Mouse (Mus musculus) spleen, embryonic (tissue): Measurements from ENCODE around the gene Tspan31.

ENCODE experiments used
- CTCF ChIA-PET: fragments of 350-600 bp; sonication (Branson Sonifier 250); formaldehyde crosslinking; loops from one replicate; lab custom pipeline; 2022; lab: Charles Lee

Tspan31 gene

DNA sequence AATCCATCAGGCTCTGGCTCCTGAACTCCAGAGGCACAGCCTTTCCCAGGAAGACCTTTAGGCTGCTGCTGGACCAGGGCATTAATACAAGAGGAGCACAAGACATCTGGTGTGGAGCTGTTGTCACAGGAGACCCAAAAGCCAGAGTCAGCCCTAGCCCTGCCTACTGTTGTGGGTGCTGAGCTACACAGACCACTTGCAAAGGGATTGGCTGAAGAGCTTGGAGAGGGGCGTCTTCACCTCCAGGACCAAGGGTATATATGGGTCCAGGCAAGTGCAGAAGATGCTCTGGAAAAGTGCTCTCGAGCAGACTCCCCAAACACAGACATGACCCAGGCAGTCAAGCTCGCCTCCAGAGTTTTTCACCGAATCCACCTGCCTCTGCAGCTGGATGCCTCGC lies 22.1 kb downstream of the Tspan31 start, which contains the start of gene Cyp27b1:
Cyp27b1 (plus strand) TSS at position 297 of the 400 bp plus-strand sequence.
- CTCF ChIA-PET, result no interaction called here

DNA sequence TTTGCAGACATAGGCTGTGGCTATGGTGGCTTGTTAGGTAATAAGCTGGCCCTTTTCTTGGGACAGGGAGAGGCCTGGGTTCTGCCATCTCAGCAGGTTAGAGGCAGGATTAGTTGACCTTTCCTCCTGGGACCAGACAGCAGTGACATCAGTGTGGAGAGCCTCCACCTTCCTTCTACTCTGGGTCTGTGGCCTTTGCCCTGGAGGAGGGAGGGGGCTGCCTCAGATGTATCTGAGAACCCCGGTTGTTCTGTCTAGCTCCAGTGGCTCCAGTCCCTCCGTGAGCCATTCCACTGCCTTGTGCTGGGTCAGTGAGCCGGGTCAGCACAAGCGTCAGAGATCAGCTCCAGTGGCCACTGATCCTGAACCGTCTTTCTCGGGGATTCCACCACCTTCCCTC lies 26.9 kb downstream of the Tspan31 start:
- CTCF ChIA-PET, result no interaction called here

DNA sequence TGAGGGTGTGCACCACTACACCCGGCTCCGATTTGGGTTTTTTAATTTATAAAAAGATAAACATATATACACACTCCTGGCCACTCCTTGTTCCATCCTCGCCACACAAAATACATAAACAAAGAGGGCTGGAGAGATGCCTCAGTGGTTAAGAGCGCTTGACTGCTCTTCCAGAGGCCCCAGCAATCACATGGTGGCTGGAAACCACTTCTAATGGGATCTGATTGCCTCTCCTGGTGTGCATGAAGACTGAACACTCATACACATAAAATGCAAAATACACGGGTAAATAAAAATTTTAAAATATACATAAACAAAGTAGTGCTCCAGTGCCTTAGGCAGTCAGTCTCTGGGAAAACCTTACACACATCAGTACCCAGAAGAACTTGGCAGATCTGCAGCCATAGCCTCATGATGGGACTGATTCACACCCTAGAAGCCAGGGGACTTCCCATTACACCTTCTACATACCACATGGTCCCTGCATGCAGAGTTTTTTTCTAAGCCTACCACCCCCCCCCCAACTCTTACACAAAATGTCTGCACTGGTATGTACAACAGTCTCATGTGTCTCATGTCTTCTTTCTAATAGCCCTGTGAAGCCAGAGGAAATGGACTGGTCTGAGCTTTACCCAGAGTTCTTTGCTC lies 27.5 kb downstream of the Tspan31 start:
- CTCF ChIA-PET, result no interaction called here

DNA sequence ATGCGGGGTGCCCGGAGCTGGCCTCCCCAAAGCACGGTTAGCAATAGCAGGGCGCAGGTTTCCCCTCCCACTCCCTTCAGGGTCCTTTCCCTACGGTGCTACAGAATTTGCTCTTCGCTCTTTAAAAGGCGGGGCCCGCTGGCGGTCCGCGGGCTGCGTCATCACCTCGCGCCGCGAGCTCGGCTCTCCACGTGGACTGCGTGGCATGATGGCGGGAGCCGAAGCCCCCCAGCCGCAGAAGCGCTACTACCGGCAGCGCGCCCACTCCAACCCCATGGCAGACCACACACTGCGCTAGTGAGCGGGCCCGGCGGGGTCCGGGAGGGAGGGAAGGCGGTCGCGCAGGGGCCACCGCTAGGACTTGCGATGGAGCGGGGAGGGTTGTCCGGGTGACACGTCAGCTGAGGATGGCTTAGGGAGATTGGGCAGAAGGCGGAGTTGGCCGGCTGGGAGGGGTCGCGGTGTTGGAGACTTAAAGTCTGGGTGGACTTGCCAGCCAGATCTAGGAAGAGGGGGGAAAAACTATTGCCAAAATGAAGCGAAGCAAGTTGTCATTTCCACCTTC lies 28.2 kb downstream of the Tspan31 start:
- CTCF ChIA-PET, result no interaction called here

DNA sequence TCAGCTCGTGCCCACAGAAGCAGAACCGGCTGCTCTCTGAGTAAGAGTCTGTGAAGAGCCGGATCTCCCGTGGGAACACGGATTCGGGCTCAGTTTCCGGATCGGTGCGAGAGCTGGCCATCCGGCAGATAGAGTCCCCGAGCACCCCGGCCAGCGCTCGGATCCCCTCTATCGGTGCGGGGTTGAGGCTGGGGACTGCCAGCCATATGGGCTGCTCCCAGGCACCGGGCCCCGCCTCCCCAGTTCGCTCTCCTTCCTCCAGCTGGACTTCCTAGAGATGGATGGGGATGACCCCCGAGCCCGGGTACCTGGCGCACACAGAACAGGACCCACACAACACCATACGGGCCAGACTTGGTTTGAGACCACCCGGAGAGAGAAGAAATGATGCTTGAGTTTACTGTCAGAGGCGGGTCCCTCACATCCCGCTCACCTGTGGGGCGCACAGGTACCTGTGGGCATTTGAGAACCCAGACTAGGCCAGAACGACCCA lies 28.7 kb downstream of the Tspan31 start, which contains the start of the genes Mettl1 and Eef1akmt3:
Mettl1 (plus strand) TSS at position 141 of the 493 bp plus-strand sequence.
Eef1akmt3 (minus strand) TSS at position 240 of the 493 bp plus-strand sequence.
- CTCF ChIA-PET, result interaction anchor here (0.7 kb wide), 1 partner anchor 66 kb away, joined by 6 read pairs; no protein-coding TSS in a partner anchor

DNA sequence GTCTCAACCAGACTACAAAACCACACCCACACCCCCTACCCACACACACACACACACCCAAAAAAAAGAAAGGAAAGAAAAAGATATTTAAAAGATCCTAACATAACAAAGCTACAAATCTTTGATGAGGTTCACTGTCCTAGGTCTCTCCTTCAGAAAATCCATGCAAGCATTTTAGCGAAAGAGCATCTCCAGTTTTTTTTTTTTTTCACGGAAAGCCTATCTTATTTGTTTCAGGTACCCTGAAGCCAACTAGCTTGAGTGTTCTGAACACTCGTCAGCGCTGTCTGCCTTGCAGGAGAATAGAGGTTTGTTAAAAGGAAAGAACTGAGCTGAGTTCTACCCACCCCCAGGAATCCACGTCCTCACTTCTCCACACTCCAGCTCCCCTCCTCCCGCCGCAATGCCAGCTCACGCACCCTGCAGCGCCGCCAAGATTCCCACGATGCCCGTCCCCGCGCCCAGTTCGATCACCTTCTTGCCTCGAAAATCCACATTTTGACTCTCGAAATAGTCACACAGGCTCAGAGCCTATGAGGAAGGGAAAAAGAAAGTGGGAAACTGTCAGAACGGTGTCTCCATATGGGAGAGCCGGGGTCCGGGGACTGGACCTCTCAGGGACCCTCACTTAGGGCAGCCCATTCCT lies 29.4 kb downstream of the Tspan31 start:
- CTCF ChIA-PET, result interaction anchor here (0.5 to 0.7 kb wide), 3 partner anchors 34 to 1871 kb away, joined by 4 to 6 read pairs (median 5); no protein-coding TSS in a partner anchor

DNA sequence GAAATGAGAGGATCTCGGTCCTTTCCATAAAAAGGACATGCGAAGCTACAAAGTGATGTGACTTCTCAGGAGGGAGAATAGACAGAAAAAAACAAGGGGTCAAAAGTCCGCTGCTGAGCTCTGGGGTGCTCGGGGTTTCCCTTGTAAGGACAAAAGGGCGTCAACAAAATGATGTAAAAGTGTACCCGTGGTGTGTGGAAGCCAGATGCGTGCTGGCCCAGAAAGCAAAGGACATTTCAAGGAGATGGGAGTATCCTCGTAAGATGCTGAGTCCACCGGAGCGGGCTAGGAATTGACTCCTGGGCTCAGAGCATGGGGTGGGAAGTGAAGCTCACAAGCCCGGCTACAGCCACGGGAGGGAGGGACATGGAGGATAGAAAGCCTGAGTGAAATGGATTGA lies 32.4 kb downstream of the Tspan31 start:
- CTCF ChIA-PET, result interaction anchor here (0.7 kb wide), 1 partner anchor 8 kb away, joined by 34 read pairs; no protein-coding TSS in a partner anchor

DNA sequence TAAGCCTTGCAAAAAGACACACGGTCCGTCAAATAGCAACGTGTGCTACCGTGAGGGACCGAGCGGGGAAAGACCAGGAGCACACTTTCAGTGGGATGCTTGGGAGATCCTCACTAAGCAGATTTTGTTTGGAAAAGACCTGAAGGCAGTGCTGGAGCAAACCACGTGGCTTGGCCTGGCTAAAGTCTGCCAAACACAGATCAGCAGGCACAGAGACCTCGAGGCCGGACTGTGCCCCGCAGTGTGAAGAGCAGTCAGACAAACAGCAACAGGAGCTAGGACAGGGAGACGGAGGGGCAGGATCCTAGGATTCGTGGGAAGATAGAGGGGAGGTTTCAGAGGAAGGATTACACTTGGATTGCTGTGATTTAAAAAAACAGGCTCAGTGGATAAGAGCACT lies 33.8 kb downstream of the Tspan31 start:
- CTCF ChIA-PET, result no interaction called here

DNA sequence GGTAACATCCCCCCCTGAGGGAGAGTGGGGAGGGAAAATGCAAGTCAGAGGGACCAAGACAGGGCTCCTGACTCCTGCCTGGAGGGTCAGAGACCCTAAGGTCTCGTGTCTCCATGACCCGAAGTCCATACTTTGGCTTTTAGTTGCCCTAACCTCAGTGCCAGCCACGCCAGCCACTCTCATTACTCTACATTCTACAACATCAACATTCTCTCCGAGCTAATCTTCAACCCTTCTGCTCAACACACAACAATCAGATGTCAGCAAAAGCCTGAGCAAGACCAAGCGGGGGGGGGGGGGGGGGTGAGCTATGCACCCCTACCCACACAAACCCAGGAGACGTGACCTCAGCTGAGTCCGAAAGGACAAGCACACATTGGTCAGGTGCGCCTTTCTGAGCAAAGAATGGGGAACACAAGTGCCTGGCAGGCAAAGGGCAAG lies 36.7 kb downstream of the Tspan31 start:
- CTCF ChIA-PET, result no interaction called here

DNA sequence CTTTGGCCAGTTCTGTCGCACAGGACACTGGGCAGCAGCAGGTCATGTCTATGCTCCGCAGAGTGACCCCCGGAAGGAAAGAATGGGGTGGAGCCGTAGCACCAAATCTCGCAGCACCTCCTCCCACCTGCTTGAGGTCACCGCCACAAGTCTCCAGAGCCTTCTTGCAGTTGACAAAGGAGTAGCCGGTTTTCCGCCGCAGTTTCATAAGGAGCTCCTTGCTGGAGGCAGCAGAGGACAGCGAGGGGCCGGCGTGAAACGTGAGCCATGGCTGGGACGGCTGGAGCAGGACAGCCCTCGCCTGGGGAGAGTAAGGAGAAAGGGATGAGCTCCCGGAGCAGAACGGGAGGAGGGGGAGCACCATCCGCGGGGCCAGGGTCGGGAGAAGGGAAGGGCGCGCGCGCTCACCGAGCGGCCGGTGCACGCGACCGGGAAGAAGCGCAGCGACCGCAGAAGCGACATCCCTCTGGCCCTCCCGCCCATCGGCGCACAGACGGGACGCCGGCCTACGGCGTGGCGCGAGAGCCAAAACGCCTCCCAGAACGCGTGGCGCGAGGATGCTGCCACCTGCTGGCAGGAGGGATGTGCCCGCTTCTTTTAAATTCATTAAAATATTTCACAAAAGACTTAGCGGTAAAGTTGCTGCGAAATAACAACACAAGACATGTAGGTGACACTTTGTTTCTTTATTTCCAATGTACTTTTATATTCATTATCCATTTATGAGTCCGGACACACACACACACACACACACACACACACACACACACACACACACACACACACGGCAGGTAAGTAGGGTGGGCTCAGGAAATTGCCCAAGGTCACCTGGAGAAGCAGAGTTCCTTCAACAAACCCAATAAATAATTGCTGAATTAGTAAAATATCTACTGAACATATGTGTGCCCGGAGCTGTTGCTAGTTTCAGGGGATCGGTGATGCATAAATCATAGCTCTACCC lies 39.4 kb downstream of the Tspan31 start, which contains the start of gene Tsfm:
Tsfm (minus strand) TSS at position 505 of the 961 bp plus-strand sequence.
- CTCF ChIA-PET, result no interaction called here

DNA sequence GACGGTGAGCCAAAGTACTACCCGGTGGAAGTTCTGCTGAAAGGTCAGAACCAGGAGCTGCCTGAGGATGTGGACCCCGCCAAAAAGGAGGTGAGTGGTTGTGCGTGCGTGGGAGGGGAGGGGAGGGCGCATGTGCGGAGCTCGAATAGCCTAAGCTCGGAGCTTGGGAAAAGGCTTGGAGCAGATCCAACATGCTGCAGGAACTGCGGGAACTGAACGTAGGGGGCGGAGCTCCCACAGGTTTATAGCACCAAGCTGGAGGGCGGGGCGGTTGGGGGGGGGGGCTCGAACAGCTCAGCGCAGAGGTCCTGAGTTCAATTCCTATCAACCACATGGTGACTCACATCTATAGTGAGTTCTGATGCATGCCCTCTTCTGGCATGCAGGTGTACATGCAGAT lies 51.6 kb downstream of the Tspan31 start:
- CTCF ChIA-PET, result no interaction called here
